Mouse (Mus musculus) CD4-positive helper T cell, adult 2 months (primary cell): ENCODE measurements around the gene Pafah1b3.

Source experiments
- DNase-seq: peaks from one replicate; pipeline ENCODE4 v3.0.0-alpha.2; 2012; ENCODE audit warnings: low read depth, missing footprints, low spot score

Gene Pafah1b3

GRCm38 (mm10) chr7:25281734-25282601 lies 15.8 kb downstream of the Pafah1b3 start:
- peak; percentile 99 for DNase-seq

GRCm38 (mm10) chr7:25281166-25281733 lies 16.5 kb downstream of the Pafah1b3 start:
- no peak for DNase-seq

GRCm38 (mm10) chr7:25279861-25280791 lies 17.7 kb downstream of the Pafah1b3 start:
- DNase-seq: peak; percentile 49

DNA sequence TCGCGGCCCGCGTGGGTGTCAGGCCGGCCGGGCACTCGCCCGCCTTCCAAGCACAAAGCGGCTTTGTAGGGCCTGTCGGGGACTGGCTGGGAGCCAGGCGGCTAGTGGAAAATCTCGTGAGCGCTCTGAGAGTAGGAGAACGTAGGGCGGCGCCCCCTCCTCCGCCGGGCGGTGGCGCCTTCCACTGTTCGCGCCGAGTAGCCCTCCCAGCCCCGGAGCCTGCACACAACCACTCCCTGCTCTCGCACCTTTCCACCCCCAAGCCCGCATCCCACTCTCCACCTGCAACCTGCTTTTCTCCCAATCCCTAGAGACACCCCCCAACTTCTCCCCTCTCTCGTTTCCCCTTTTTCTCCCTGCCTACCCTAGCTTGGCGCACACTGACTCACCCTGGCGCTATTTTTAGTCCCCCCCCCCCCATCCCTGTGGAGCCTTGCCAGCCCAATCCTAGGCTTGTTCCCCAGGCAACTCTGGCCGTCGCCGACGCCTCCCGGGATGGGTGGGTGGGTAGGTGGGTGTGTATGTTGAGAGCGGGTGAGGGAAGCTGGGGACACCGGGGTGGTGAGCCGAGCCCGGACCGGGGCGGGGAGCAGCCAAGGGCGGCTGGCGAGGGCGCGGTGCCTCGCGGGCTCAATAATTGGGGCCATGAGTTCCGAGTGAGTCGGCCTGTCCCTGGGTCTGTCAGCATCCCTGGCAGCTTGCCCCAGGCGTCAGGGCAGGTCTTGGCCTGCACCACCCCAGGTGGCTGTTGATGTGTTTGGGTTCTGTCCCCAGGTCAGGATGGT lies 18.5 kb downstream of the Pafah1b3 start:
- DNase-seq: peak; percentile 60

DNA sequence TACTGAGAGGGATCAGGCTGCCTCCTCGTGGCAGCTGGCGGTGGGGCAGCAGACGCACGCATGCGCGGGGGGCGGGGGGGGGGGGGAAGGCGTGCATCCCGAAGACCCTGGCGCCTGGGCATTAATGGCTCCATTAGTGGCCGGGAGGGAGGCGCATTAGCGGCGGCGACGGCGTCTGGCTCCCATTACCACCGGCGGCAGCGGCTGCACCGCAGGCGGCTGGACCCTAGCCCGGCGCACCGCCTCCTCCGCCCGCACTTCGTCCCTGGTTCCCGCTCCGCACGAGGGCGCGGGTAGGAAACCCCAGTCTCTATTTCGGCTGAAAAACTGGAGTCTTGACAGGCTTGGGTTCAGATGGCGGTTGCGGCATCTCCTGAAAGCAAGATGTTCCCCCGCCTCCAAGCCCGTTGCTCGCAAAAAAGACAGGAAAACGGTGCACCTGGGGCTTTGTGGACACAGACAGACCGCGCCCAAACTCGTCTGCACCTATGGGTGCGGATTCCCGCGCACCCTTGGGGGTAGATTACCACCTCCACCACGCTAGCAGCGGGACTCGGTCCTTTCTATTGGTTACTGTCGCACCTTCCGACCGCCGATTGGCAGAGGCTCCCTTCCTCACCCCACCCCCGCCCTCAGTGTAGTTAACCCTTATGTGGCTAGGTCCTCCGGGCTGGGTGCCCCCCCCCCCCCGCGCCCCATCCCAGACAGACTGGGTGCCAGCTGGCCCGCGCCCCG lies 19.3 kb downstream of the Pafah1b3 start:
- peak; percentile 97 for DNase-seq

DNA sequence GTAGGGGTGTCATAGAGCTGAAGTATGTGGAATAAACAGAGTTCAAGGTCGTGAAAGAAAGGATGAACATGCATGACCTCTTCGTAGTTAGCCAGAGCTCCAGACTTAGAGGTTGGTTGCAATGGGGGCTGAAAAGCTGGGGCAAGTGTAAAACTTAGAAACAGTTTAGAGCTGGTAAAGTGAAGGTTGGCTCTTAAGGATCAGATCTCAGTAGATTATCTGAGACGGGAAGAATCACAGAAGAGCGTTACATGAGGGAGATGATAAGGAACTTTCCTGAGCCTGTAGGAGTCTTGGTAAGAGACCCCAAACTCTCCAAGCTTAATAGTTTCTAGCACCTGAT lies 19.8 kb downstream of the Pafah1b3 start:
- DNase-seq: no peak

- no peak for DNase-seq
Measured at GRCm38 (mm10) chr7:25277405-25277804, 20.4 kb downstream of the Pafah1b3 start.

- DNase-seq: no peak
Measured at GRCm38 (mm10) chr7:25275555-25276298, 22.1 kb downstream of the Pafah1b3 start.

DNA sequence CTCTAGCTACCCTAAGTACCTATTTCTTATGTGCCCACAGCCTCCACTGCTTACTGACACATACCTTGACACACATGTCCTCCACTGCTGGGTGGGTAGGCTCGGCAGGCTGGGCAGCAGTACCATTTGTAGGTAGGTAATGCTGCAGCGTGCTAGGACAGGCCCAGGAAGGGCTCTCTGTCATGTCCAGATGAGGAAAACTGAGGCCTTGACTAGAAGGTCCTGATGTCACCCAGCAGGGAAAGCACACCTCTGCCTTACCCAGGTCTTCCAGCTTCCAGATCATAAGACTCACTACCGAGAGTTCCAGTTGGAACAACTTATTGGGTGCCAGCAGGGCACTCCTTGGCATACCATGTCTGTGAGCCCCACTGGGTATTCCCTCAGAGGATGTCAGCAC lies 22.8 kb downstream of the Pafah1b3 start:
- no peak for DNase-seq

- peak; percentile 77 for DNase-seq
Measured at GRCm38 (mm10) chr7:25274571-25274970, 23.2 kb downstream of the Pafah1b3 start.

- no peak for DNase-seq
Measured at GRCm38 (mm10) chr7:25273259-25274241, 24.2 kb downstream of the Pafah1b3 start.

- no peak for DNase-seq
Measured at GRCm38 (mm10) chr7:25272445-25273258, 25.1 kb downstream of the Pafah1b3 start.

DNA sequence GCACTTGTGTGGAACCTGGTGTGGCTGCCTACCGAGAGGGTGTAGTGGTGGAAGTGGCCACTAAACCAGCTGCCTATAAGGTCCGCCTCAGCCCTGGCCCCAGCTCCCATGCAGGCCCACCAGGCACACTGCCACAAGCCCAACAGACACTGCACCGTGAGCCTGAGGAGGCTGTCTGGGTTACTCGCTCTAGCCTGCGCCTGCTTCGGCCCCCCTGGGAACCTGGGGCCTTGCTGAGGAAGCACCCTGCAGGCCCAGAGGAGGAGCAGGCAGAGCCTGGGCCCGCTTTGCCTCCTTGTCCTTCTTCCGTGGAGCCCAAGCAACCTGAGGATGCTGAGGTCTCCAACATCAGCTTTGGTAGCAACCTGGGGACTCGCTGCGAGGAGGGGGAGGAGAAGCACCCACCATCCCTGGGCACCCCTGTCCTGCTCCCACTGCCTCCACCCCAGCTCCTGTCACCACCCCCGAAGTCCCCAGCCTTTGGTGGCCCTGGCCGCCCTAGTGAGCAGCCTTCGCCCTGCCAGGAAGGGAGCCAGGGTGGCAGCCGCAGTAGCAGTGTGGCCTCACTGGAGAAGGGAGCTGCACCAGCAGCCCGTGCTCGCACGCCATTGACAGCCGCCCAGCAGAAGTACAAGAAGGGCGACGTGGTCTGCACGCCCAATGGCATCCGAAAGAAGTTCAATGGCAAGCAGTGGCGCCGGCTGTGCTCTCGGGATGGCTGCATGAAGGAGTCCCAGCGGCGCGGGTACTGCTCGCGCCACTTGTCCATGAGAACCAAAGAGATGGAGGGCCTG lies 25.9 kb downstream of the Pafah1b3 start:
- DNase-seq: no peak

GRCm38 (mm10) chr7:25270652-25271633 lies 26.8 kb downstream of the Pafah1b3 start:
- DNase-seq: no peak

GRCm38 (mm10) chr7:25269545-25270271 lies 28.1 kb downstream of the Pafah1b3 start:
- DNase-seq: peak; percentile 61
